Mouse (Mus musculus) thymus, adult 2 months (tissue): ENCODE measurements around the gene Slc39a7.

ENCODE experiments used
- CTCF ChIP-seq: fragments of 200-500 bp; IDR thresholded peaks from 2 replicates; pipeline ENCODE4 v1.5.1; 2012; ENCODE audit warnings: mild to moderate bottlenecking, control low read depth, low read length, moderate library complexity, borderline replicate concordance; ENCODE audit not compliant: control insufficient read depth, poor library complexity, insufficient read depth; ENCODE audit errors: extremely low read depth
- POLR2A ChIP-seq: fragments of 200-500 bp; IDR thresholded peaks from 2 replicates; pipeline ENCODE4 v1.6.1; 2012; ENCODE audit warnings: mild to moderate bottlenecking, low read length, control low read depth, moderate library complexity; ENCODE audit not compliant: control insufficient read depth, poor library complexity, insufficient read depth; ENCODE audit errors: extremely low read depth

DNA sequence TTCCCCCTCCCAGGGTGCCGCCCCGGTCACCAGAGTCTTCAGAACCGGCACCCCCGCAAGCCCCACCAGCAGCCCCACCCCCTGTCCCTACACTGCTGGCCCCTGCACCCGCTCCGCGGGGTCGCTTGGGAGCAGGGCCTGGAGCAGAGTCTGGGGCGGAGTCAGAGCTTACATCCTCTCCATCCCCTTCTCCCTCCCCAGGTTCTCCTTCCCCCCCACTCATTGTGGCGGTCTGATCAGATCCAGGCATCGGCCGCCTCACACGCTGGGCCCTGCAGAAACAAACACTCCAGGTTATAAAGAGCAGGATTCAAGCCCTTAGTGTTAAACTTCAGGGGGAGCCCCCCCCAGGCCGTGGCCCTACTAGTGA, 9.1 kb downstream of the Slc39a7 start:
- no peak for TF ChIP-seq CTCF
- no peak for TF ChIP-seq POLR2A
